Mouse (Mus musculus) left cerebral cortex, adult 18-20 months (tissue): ENCODE measurements at regions not wholly inside any gene's neighbourhood (a gene's known extent, or its start where the extent isn't known, plus 50 kb on each side); places are given as distances from the start of the nearest gene placed in this dataset.
A peak's percentile ranks its signal among the peaks of the same experiment; 100 is the strongest.
"Not testable (repeated sequence)": the region's sequence is repeated elsewhere in the genome, so short reads cannot be mapped to it uniquely, and the experiment has no call there.

Experiments
- DNase-seq, 2 experiments: peaks; one replicate each; pipeline ENCODE4 v3.0.0; 2021 to 2022; ENCODE audit warnings: low spot score in 2 of 2, mixed read lengths in 1 of 2

DNA sequence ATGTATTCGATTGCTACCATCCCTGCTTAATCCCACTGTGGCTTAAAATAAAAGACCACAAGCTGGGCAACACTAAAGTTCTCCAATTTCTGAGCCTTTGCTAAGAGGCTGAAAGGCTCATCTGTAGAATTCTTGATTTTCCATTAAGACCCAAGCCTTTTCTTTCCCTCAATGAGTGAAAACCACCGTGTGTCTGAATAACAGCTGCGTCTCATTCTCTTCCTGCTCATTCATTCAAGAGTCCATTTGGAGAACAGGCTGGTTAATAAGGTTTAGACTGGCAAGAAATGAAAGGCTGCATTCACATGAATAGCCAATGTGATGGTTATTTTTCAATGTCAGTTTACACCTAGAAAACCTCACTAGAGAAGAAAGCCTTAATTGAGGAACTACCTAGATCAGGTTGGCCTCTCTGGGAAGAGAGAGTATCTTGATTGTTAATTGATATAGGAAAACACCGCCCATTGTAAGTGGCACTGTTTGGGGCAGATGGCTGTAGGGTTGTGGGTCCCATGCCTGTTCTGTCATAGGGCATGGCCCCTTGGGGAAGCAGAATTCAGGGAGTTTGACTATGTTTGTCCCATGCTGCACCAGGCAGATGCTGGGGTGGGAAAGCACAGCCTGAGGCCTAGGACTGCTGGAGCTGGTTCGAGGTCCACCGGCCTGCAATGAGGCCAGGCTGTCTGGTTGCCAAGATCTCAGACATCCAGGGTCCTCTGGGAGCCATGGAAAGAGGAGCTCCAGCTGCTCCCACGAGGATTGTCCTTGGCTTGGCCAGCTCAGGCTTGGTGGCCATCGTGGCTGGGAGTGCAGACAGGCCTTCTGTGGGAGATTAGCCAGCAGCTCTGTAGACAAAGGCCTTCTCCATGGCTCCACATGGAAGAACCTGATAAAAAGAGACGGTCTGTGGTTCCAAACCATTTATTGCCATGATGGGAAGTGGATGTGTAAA, 161.3 kb upstream of the Castor2 start:
- DNase-seq: no peak

GRCm38 (mm10) chr5:133935451-133935850, 164.1 kb upstream of the Castor2 start:
- DNase-seq: no peak

GRCm38 (mm10) chr5:133935006-133935405, 164.5 kb upstream of the Castor2 start:
- peak; percentile 16 to 31 for DNase-seq

- DNase-seq: no peak
Measured at GRCm38 (mm10) chr5:133930101-133930500, 169.4 kb upstream of the Castor2 start.

DNA sequence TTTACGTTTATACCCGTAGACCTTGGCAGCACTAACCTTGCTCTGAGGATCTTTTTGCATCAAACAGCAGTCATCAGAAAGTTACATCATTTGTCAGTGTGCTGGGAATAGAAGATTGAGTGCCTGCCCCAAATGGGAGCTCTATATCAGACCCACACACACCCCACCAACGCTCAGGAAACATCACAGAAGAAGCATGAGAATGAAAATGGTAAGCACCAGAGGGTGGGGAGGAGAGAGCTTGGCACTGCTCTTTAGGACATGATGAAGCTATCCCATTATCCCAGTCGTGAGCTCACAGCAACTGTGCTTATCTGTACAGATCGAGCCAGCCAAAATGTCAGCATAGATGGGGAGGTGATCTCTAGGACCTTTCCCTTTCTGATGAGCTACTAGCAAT, 172.5 kb upstream of the Castor2 start:
- peak; percentile 2 to 20 for DNase-seq

DNA sequence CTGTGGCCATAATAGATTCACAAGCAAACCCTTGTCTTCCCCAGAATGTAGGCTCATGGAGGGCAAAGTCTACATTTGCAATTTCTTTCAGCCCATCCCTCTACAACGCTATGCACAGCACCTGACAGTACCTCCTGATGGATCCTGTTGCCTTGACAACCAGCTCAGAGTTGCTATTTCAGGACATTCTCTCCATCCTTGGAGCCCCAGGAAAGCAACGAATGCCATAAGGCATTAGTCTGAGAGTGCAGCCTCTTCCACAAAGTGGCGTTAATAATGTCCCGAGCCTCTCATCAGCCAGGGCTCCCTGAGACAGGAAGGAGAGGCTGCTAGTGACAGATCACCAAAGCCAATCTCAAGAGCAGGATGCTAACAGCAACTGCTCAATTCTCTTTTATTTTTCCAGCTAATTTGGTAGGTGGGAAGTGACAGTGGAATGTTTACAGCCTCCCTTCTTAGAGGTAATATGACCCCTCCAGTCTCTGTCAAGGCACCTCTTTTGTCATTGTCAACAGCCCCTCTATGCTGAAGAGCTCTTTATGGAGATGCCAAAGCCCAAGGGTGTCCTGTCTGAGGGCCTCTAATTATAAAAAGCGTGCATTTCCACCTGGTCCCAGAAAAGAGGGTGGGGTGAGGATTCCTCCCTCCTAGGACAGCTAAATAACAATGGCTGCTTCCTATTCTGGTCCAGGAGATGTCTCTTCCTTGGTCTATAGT, 174.2 kb upstream of the Castor2 start:
- DNase-seq: peak in 1 of 2 experiments; percentile 12

- DNase-seq: no peak
Measured at GRCm38 (mm10) chr5:133922181-133922580, 177.3 kb upstream of the Castor2 start.

GRCm38 (mm10) chr5:133915734-133916550, 183.6 kb upstream of the Castor2 start:
- DNase-seq: peak in 1 of 2 experiments; percentile 5

DNA sequence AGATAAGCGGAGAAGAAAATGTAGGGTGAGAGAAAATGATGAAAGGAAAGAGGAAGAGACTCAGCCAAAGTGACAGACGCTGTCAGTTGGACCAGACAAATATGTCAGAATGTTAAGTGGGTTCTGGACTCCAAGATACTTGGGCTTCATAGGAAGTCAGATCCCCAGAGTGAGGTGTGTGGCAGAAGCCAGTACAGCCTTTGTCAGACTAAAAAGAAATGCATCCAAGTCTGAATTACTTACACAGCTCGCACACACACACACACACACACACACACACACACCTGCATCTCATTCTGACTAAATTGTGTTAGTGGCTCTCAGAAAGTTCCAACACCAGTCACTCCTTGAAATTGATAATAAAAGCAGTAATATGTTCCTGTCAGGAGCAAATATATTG, 192.1 kb upstream of the Castor2 start:
- DNase-seq: no peak

- no peak for DNase-seq
Measured at GRCm38 (mm10) chr5:133898025-133898598, 201.4 kb upstream of the Castor2 start.

- no peak for DNase-seq
Measured at GRCm38 (mm10) chr5:133890728-133891127, 208.8 kb upstream of the Castor2 start.

GRCm38 (mm10) chr5:133889841-133890240, 209.7 kb upstream of the Castor2 start:
- peak; percentile 42 to 58 for DNase-seq

- DNase-seq: no peak
Measured at GRCm38 (mm10) chr5:133885507-133885906, 214.0 kb upstream of the Castor2 start.

DNA sequence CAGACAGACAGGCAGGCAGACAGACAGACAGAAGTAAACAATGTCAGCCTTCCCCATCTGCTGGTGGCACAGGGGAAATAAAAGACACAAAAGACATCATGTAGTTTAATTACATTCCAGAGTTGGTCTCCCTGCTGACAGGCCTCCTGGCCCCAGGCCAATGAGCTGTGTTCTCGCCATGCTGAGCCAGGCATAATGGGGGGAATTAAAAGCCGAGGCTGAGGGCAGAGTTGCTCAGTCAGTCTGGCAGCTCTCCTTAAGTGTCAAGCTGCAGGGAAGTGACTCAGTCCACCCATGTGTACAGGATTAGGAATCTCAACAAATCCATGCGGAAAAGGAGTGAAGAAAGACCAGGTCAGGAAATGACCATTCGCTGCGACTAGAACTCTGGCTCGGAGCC, 214.5 kb upstream of the Castor2 start:
- DNase-seq: peak; percentile 16 to 29

- DNase-seq: no peak
Measured at GRCm38 (mm10) chr5:133884593-133884992, 214.9 kb upstream of the Castor2 start.

GRCm38 (mm10) chr5:133844483-133844882, 255.0 kb upstream of the Castor2 start:
- DNase-seq: no peak

- DNase-seq: not testable (repeated sequence)
Measured at GRCm38 (mm10) chr5:133842059-133842706, 257.3 kb upstream of the Castor2 start.

DNA sequence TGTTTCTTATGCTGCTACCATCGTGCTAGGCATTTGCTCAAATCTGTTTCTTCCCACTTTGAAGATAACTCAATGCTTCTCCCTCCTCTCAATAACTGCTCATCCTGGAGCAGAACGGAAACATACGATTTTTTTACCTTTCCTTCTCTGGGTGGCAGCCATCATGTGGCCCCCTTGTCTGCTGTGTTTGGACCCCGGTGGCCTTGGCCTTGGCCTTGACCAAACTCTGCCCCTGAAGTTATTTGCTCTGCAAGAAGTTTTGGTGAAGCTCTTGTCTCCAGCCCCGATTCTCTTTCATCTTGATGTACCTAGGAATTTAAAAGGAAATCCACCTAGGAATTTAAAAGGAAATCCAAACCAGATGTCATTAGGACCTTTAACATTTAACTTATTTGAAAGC, 261.2 kb upstream of the Castor2 start:
- DNase-seq: no peak

GRCm38 (mm10) chr5:133833217-133833616, 266.3 kb upstream of the Castor2 start:
- DNase-seq: no peak

DNA sequence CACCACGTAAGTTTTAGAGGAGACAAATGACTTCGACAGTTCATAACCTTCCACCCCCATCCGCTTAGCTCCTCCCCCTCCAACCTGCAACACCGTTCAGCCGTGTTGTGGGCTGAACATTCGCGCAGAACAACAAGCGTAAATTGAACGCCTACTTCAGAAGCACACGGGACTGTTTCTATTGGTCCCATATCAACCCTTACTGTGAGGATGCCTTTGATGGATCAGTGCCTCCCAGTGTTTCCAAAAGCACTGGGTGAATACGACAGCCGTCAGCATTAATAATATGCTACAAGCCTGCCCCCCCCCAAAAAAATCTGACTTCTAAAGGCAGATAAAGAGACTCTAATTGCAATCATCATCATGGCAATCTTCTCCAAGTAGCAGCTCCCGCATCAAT, 271.3 kb upstream of the Castor2 start:
- no peak for DNase-seq
